Mouse (Mus musculus): ENCODE results near the gene Dab1.

GRCm38 (mm10) chr4:104705664-104706645 lies 1086.8 kb downstream of the Dab1 start:
- TF ChIP-seq CTCF (IDR thresholded peaks at IDR 0.05; ENCODE audit: control insufficient read depth, insufficient read depth, insufficient read length), result no peak
- TF ChIP-seq MAX (IDR thresholded peaks at IDR 0.05), result no peak
- TF ChIP-seq USF1 (IDR thresholded peaks at IDR 0.05; ENCODE audit: low read depth), result no peak
- TF ChIP-seq MYOD1 (IDR thresholded peaks at IDR 0.05; ENCODE audit: control insufficient read depth, insufficient read length, low read depth), result no peak
